Mouse (Mus musculus): ENCODE results near the gene Ndufaf2.

Ndufaf2 gene

DNA sequence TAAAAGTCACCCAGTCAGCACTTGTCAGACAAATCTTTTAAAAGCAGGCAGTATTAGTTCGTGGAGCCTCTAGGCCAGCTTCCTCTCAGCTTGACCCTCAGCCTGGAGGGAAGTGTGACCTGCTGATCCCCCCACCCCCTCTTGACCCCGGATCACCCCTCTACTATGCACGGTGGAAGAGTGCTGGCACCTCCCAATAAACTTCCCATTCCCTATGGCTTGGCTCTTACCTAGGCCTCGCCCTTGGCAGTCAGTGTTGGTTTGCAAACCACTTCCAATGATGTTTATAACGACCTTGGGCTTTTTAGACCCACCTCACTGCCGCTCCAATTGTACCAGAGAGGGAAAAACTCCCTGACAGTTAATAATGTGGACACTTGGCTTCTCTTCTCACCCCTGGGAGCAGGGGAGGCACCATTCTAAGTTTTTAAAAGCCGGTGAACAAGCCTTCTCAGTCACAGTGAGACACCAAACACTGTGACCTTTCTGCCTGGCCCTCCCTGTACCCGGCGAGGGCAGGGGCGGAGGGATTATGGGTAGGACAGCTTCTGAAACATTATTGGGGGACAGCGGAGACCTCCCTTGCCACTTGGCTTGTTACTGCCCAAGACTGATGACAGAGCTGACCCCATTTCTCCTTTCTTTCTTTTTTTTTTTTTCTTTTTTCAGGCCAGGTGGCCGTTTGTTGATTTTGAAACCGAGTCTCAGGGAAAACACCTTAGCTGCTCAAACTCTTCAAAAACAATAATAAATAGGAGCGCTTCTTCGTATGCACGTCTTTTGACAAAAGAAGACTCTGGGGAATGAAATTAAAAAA is 203.8 kb downstream of the Ndufaf2 start:
- in situ Hi-C loops (cut with MboI; ENCODE audit: low pct_unique_long_range_greater_than_20kb in 1 of 2, low sequenced_read_pairs in 2 of 2, unreplicated experiment in 1 of 2), result no loop called here

- in situ Hi-C loops (cut with MboI; ENCODE audit: low pct_unique_long_range_greater_than_20kb in 1 of 2, low sequenced_read_pairs in 2 of 2, unreplicated experiment in 1 of 2), result no loop called here
Observed at GRCm38 (mm10) chr13:107954100-107954444, 204.4 kb downstream of the Ndufaf2 start.
